11 mouse cellular contexts compared by ENCODE assay signal in the genomic region with DNA sequence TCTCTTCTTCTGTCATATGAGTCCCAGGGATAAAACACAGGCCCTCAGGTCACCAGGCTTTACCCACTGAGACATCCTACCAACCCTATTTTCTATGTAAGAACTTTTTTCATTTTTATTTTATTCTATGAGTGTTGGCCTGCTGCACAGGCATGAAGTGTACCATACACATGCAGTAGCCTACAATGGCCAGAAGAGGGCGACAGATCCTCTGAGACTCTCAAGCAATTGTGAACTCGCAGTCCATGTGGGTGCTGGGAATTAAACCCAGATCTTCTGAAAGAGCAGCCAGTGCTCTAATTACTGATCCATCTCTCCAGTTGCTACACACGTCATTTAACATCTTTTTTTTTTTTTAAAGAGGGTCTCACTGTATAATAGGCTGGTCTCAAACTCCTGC. TPM values are rescaled to one million over a fixed set of nuclear protein-coding genes. Genes with fewer than 3 reads are reported as not detected.
A peak's percentile ranks its signal among the peaks of the same experiment; 100 is the strongest.
DNase-seq lines count a peak whose midpoint lies in the region; ATAC-seq lines count a peak whose summit lies in the region.
"Had no signal": no experiment of that assay in that cellular context is flagged by ENCODE, and none has a peak within 500 bp of the region (broad histone marks: within the 10 kb centered on the region; RNA-seq: fewer than 3 reads in every experiment).

No protein-coding gene starts in this region.

- peak; percentile 75 for DNase-seq in CD4-positive, CD25-positive, alpha-beta regulatory T cell, adult 2 months (ENCODE audit: low read depth, low spot score)
- DNase-seq in liver = peak; percentile 40
- DNase-seq in ZHBTc4 (ENCODE audit: low read depth, low spot score) = peak; percentile 73
- DNase-seq in retina, postnatal 1 day = peak; percentile 41
- no peak for DNase-seq in layer of hippocampus, adult 8-10 months (ENCODE audit: low spot score in 2 of 2)
- no peak for DNase-seq in yolk sac, embryonic 10.5 days (ENCODE audit: low spot score)

- H3K27ac ChIP-seq in liver, embryonic 12.5 days = no peak overlapping the region
- H3K27ac ChIP-seq: forebrain, embryonic 12.5 days; hindbrain, embryonic 13.5 days had no signal

- H3K4me3 ChIP-seq in liver, embryonic 12.5 days = no peak overlapping the region
- H3K4me3 ChIP-seq: forebrain, embryonic 12.5 days; hindbrain, embryonic 13.5 days; megakaryocyte, embryonic 14.5 days had no signal

- H3K9me3 ChIP-seq in liver, embryonic 12.5 days (replicated peaks) = 0 out of 2 replicates have a peak, but pooled peaks cover 6% of the 10 kb centered on the region
- H3K9me3 ChIP-seq: hindbrain, embryonic 13.5 days had no signal

- no peak overlapping the region for H3K9ac ChIP-seq in liver, embryonic 12.5 days
- H3K9ac ChIP-seq: forebrain, embryonic 12.5 days; hindbrain, embryonic 13.5 days had no signal

- ATAC-seq in CD4-positive, CD25-positive, alpha-beta regulatory T cell, adult 4 months = no peak
- ATAC-seq in liver, embryonic 12.5 days = no peak

- H3K4me1 ChIP-seq in liver, embryonic 12.5 days = peaks cover 33% of the 10 kb centered on the region

- H3K27me3 ChIP-seq in liver, embryonic 12.5 days (replicated peaks) = no peaks in the 10 kb centered on the region
- H3K27me3 ChIP-seq: forebrain, embryonic 12.5 days; hindbrain, embryonic 13.5 days had no signal

- 46% methylated on average over 3 of the region's 3 CpGs for WGBS in liver, embryonic 12.5 days (ENCODE audit: insufficient replicate concordance)

- peaks cover 13% of the 10 kb centered on the region; the same call in 1 of the 2 replicates for H3K36me3 ChIP-seq in liver, embryonic 12.5 days

- no peak overlapping the region for H3K4me2 ChIP-seq in liver, embryonic 12.5 days
- H3K4me2 ChIP-seq: forebrain, embryonic 12.5 days; hindbrain, embryonic 13.5 days had no signal

RNA-seq across cellular contexts. Expression of a gene that starts 1.6 kb away (rescaled TPM):
- 10 to 100 TPM in 1 of 2 experiments, 1 to 10 TPM in 1; 7.3 to 11.2 TPM for polyA plus RNA-seq in CD4-positive, CD25-positive, alpha-beta regulatory T cell, adult 4 months (2017; shearing (Covaris generic))
- 9.7 and 10.6 TPM in 2 replicates for polyA plus RNA-seq in liver, embryonic 12.5 days (2016; fragmentation: Nextera tagmentation; extraction: Ambion mirVana)
- total RNA-seq in layer of hippocampus, adult 8-10 months (2022) = 10 to 100 TPM; 32.4 to 36.4 (median 35.0) TPM

RNA-seq across cellular contexts. Expression of a gene that starts 10.2 kb away (rescaled TPM):
- polyA plus RNA-seq in CD4-positive, CD25-positive, alpha-beta regulatory T cell, adult 4 months (2017; shearing (Covaris generic)) = 1 to 10 TPM in 1 of 2 experiments, under 1 TPM in 1; 0.71 to 3.8 TPM
- 5.4 and 5.9 TPM in 2 replicates for polyA plus RNA-seq in liver, embryonic 12.5 days (2016; fragmentation: Nextera tagmentation; extraction: Ambion mirVana)
- 10 to 100 TPM; 52.3 to 62.7 (median 57.1) TPM for total RNA-seq in layer of hippocampus, adult 8-10 months (2022)

RNA-seq across cellular contexts. Expression of a gene that starts 26.6 kb away (rescaled TPM):
- 1 to 10 TPM; 2.7 to 3.0 TPM for polyA plus RNA-seq in CD4-positive, CD25-positive, alpha-beta regulatory T cell, adult 4 months (2017; shearing (Covaris generic))
- polyA plus RNA-seq in liver, embryonic 12.5 days (2016; fragmentation: Nextera tagmentation; extraction: Ambion mirVana) = 1.4 and 1.5 TPM in 2 replicates
- 10 to 100 TPM; 13.8 to 18.5 (median 15.4) TPM for total RNA-seq in layer of hippocampus, adult 8-10 months (2022)

RNA-seq across cellular contexts. Expression of a gene that starts 26.7 kb away (rescaled TPM):
- polyA plus RNA-seq in CD4-positive, CD25-positive, alpha-beta regulatory T cell, adult 4 months (2017; shearing (Covaris generic)) = 10 to 100 TPM; 57.5 to 68.2 TPM
- 41.7 and 42.1 TPM in 2 replicates for polyA plus RNA-seq in liver, embryonic 12.5 days (2016; fragmentation: Nextera tagmentation; extraction: Ambion mirVana)
- 10 to 100 TPM; 57.6 to 66.7 (median 63.6) TPM for total RNA-seq in layer of hippocampus, adult 8-10 months (2022)

RNA-seq across cellular contexts. Expression of a gene that starts 38.2 kb away (rescaled TPM):
- polyA plus RNA-seq in CD4-positive, CD25-positive, alpha-beta regulatory T cell, adult 4 months (2017; shearing (Covaris generic)) = 1 to 10 TPM; 1.2 to 1.8 TPM
- polyA plus RNA-seq in liver, embryonic 12.5 days (2016; fragmentation: Nextera tagmentation; extraction: Ambion mirVana) = 32.2 and 35.9 TPM in 2 replicates
- 100 to 1,000 TPM in 2 of 4 experiments, 10 to 100 TPM in 2; 93.7 to 108 (median 102) TPM for total RNA-seq in layer of hippocampus, adult 8-10 months (2022)

Comparison
In these comparisons a context has a peak if more than half of its experiments do, and no peak if none do; other contexts are left out.
1. DNase-seq: peak in CD4-positive, CD25-positive, alpha-beta regulatory T cell, adult 2 months (single experiment), liver (single experiment), ZHBTc4 (single experiment) and retina, postnatal 1 day (single experiment); none in layer of hippocampus, adult 8-10 months (0 of 2) and yolk sac, embryonic 10.5 days (single experiment).